Comparison of ENCODE assay signal across 14 mouse cellular contexts in genomic region chr4:96028412-96028811, GRCm38 (mm10). TPM values are rescaled to one million over a fixed set of nuclear protein-coding genes. Genes with fewer than 3 reads are reported as not detected.
DNase-seq lines count a peak whose midpoint lies in the region; ATAC-seq and TF ChIP-seq lines count a peak whose summit lies in the region.
"Had no signal": no experiment of that assay in that cellular context is flagged by ENCODE, and none has a peak within 500 bp of the region (broad histone marks: within the 10 kb centered on the region; RNA-seq: fewer than 3 reads in every experiment).

No protein-coding gene starts in this region.

- no peak overlapping the region for H3K4me3 ChIP-seq in midbrain, embryonic 16.5 days (ENCODE audit: low read depth, low read length)
- no peak overlapping the region for H3K4me3 ChIP-seq in midbrain, embryonic 14.5 days (replicated peaks; ENCODE audit: low read depth, low read length)
- H3K4me3 ChIP-seq in forebrain, embryonic 16.5 days (replicated peaks; ENCODE audit: low read length), result no peak overlapping the region
- H3K4me3 ChIP-seq in left cerebral cortex, adult 2 months, result no peak overlapping the region
- H3K4me3 ChIP-seq: heart, embryonic 13.5 days; neural tube, embryonic 13.5 days had no signal

- no peaks in the 10 kb centered on the region for H3K36me3 ChIP-seq in midbrain, embryonic 16.5 days (ENCODE audit: control insufficient read depth, insufficient read depth, low read length)
- H3K36me3 ChIP-seq in midbrain, embryonic 14.5 days (ENCODE audit: control insufficient read depth, insufficient read depth, low read length), result 0 out of 2 replicates have a peak, but pooled peaks cover 2% of the 10 kb centered on the region
- no peaks in the 10 kb centered on the region for H3K36me3 ChIP-seq in forebrain, embryonic 16.5 days (ENCODE audit: control insufficient read depth, insufficient read depth)
- H3K36me3 ChIP-seq: neural tube, embryonic 13.5 days had no signal

- no peak overlapping the region for H3K27ac ChIP-seq in midbrain, embryonic 16.5 days (ENCODE audit: low read length)
- no peak overlapping the region for H3K27ac ChIP-seq in midbrain, embryonic 14.5 days (replicated peaks; ENCODE audit: low read depth, low read length)
- H3K27ac ChIP-seq in forebrain, embryonic 16.5 days (ENCODE audit: low read length), result no peak overlapping the region
- H3K27ac ChIP-seq in left cerebral cortex, adult 2 months, result peak overlapping the region; percentile 48
- H3K27ac ChIP-seq: heart, embryonic 13.5 days; neural tube, embryonic 13.5 days had no signal

- no peaks in the 10 kb centered on the region for H3K9me3 ChIP-seq in midbrain, embryonic 16.5 days (replicated peaks; ENCODE audit: control insufficient read depth, low read length, poor library complexity, severe bottlenecking)
- no peaks in the 10 kb centered on the region for H3K9me3 ChIP-seq in midbrain, embryonic 14.5 days (ENCODE audit: control insufficient read depth, low read length)
- H3K9me3 ChIP-seq in forebrain, embryonic 16.5 days (ENCODE audit: control insufficient read depth, low read length), result no peaks in the 10 kb centered on the region
- H3K9me3 ChIP-seq: heart, embryonic 13.5 days; neural tube, embryonic 13.5 days had no signal

- WGBS in midbrain, embryonic 16.5 days, result 81% methylated on average over 1 of the region's 1 CpGs
- 81% methylated on average over 1 of the region's 1 CpGs for WGBS in midbrain, embryonic 14.5 days
- 29% methylated on average over 1 of the region's 1 CpGs for WGBS in forebrain, embryonic 16.5 days

- no peak for DNase-seq in midbrain, embryonic 14.5 days
- peak in 1 of 2 experiments; percentile 21 for DNase-seq in left cerebral cortex, adult 2 months (ENCODE audit: extremely low spot score in 1 of 2, low spot score in 2 of 2)
- DNase-seq in right cerebral cortex, postnatal 36 days (ENCODE audit: low spot score in 2 of 2), result peak; percentile 33 to 60
- DNase-seq in thymus, adult 18-20 months, result no peak
- DNase-seq in urinary bladder, postnatal 4 days (ENCODE audit: low spot score in 2 of 2), result no peak
- DNase-seq: adrenal gland, postnatal 10 days; kidney, postnatal 10 days; lung, embryonic 14.5 days had no signal

- ATAC-seq in midbrain, embryonic 16.5 days, result 0 out of 2 replicates have a peak, but pooled peaks have one; percentile 39
- no peak for ATAC-seq in midbrain, embryonic 14.5 days (ENCODE audit: low FRiP score, low TSS enrichment)
- ATAC-seq in forebrain, embryonic 16.5 days, result peak; percentile 96
- no peak for ATAC-seq in megakaryocyte-erythroid progenitor cell, adult 5-6 weeks (replicated peaks; ENCODE audit: low FRiP score, low TSS enrichment, poor library complexity, severe bottlenecking)

- intact Hi-C loops in left cerebral cortex, adult 2 months (cut with DNase I), result loop anchor here (10.0 kb wide), 1 partner anchor 1024 kb away; no protein-coding TSS in a partner anchor

- TF ChIP-seq CTCF in left cerebral cortex, adult 2 months (IDR thresholded peaks at IDR 0.05), result no peak

- no peaks in the 10 kb centered on the region for H3K27me3 ChIP-seq in midbrain, embryonic 16.5 days (ENCODE audit: control insufficient read depth, insufficient read depth, low read depth, low read length)
- H3K27me3 ChIP-seq in midbrain, embryonic 14.5 days (ENCODE audit: control insufficient read depth, insufficient read depth, low read length), result no peaks in the 10 kb centered on the region
- no peaks in the 10 kb centered on the region for H3K27me3 ChIP-seq in forebrain, embryonic 16.5 days (replicated peaks; ENCODE audit: control insufficient read depth, insufficient read depth, low read length)
- H3K27me3 ChIP-seq: heart, embryonic 13.5 days; neural tube, embryonic 13.5 days had no signal

- no peak overlapping the region for H3K4me2 ChIP-seq in midbrain, embryonic 16.5 days (ENCODE audit: low read length)
- H3K4me2 ChIP-seq in midbrain, embryonic 14.5 days (ENCODE audit: low read length), result no peak overlapping the region
- no peak overlapping the region for H3K4me2 ChIP-seq in forebrain, embryonic 16.5 days (ENCODE audit: low read length)
- H3K4me2 ChIP-seq: heart, embryonic 13.5 days; lung, embryonic 14.5 days; neural tube, embryonic 13.5 days had no signal

- no peaks in the 10 kb centered on the region for H3K4me1 ChIP-seq in midbrain, embryonic 16.5 days (ENCODE audit: control insufficient read depth, insufficient read depth, low read length)
- H3K4me1 ChIP-seq in midbrain, embryonic 14.5 days (ENCODE audit: control insufficient read depth, insufficient read depth, low read length), result no peaks in the 10 kb centered on the region
- H3K4me1 ChIP-seq in forebrain, embryonic 16.5 days (replicated peaks; ENCODE audit: control insufficient read depth, insufficient read depth, low read length), result peaks cover 8% of the 10 kb centered on the region
- H3K4me1 ChIP-seq: heart, embryonic 13.5 days; neural tube, embryonic 13.5 days had no signal

- H3K9ac ChIP-seq in midbrain, embryonic 16.5 days (ENCODE audit: low read depth, low read length), result no peak overlapping the region
- no peak overlapping the region for H3K9ac ChIP-seq in midbrain, embryonic 14.5 days (replicated peaks; ENCODE audit: low read length)
- no peak overlapping the region for H3K9ac ChIP-seq in forebrain, embryonic 16.5 days (replicated peaks; ENCODE audit: low read depth, low read length)
- H3K9ac ChIP-seq: heart, embryonic 13.5 days; lung, embryonic 14.5 days; neural tube, embryonic 13.5 days had no signal

RNA-seq across cellular contexts. Expression of gene Cyp2j13, which starts 48.9 kb away (rescaled TPM):
- polyA plus RNA-seq in midbrain, embryonic 16.5 days (2015; fragmentation: Nextera tagmentation; extraction: Ambion mirVana), result not detected in 2 replicates
- polyA plus RNA-seq in midbrain, embryonic 14.5 days (2014; fragmentation: Nextera tagmentation; extraction: Ambion mirVana), result not detected in 2 replicates
- polyA plus RNA-seq in forebrain, embryonic 16.5 days (2015; fragmentation: Nextera tagmentation; extraction: Ambion mirVana), result not detected in 2 replicates
- total RNA-seq in left cerebral cortex, adult 2 months (2021), result 1 to 10 TPM; 1.1 to 1.2 TPM
- total RNA-seq in megakaryocyte-erythroid progenitor cell, adult 5-6 weeks (2014; fragmentation: Nextera tagmentation), result not detected in 2 replicates
- total RNA-seq in megakaryocyte-erythroid progenitor cell, adult 5-6 weeks (2017), result not detected in 2 replicates
- total RNA-seq: adrenal gland, postnatal 10 days had no signal
- polyA plus RNA-seq: heart, embryonic 13.5 days; lung, embryonic 14.5 days; neural tube, embryonic 13.5 days; thymus, postnatal 0 days had no signal

Comparison
In these comparisons a context has a peak if more than half of its experiments do, and no peak if none do; other contexts are left out.
1. ATAC-seq: peak in midbrain, embryonic 16.5 days (single experiment) and forebrain, embryonic 16.5 days (single experiment); none in midbrain, embryonic 14.5 days (single experiment) and megakaryocyte-erythroid progenitor cell, adult 5-6 weeks (single experiment).
2. DNase-seq: peak in right cerebral cortex, postnatal 36 days (2 of 2); none in midbrain, embryonic 14.5 days (single experiment), thymus, adult 18-20 months (0 of 2) and urinary bladder, postnatal 4 days (0 of 2).